Mouse (Mus musculus) forelimb bud, embryonic 11.5 days (tissue): ENCODE results near the gene Gatb.

Experiments used
- DNase-seq: peaks from one replicate; pipeline ENCODE4 v3.0.0-alpha.2; 2012; ENCODE audit warnings: low read depth, low spot score

Gene Gatb

GRCm38 (mm10) chr3:85652727-85653665 lies 79.1 kb downstream of the Gatb start:
- DNase-seq = no peak

- no peak for DNase-seq
Observed at GRCm38 (mm10) chr3:85655538-85655937, 81.6 kb downstream of the Gatb start.

GRCm38 (mm10) chr3:85659681-85660080 lies 85.8 kb downstream of the Gatb start:
- no peak for DNase-seq

GRCm38 (mm10) chr3:85661926-85662813 lies 88.3 kb downstream of the Gatb start:
- DNase-seq = no peak

GRCm38 (mm10) chr3:85663826-85664225 lies 89.9 kb downstream of the Gatb start:
- no peak for DNase-seq

- no peak for DNase-seq
Observed at GRCm38 (mm10) chr3:85664591-85665171, 90.8 kb downstream of the Gatb start.

GRCm38 (mm10) chr3:85666166-85666565 lies 92.2 kb downstream of the Gatb start:
- DNase-seq = no peak

- DNase-seq = no peak
Observed at GRCm38 (mm10) chr3:85666736-85667135, 92.8 kb downstream of the Gatb start.

GRCm38 (mm10) chr3:85667683-85668082 lies 93.8 kb downstream of the Gatb start:
- no peak for DNase-seq

- DNase-seq = no peak
Observed at GRCm38 (mm10) chr3:85669844-85670243, 95.9 kb downstream of the Gatb start.

GRCm38 (mm10) chr3:85677133-85677532 lies 103.2 kb downstream of the Gatb start:
- no peak for DNase-seq

- no peak for DNase-seq
Observed at GRCm38 (mm10) chr3:85677952-85678351, 104.0 kb downstream of the Gatb start.

- DNase-seq = no peak
Observed at GRCm38 (mm10) chr3:85679312-85679933, 105.5 kb downstream of the Gatb start.

- no peak for DNase-seq
Observed at GRCm38 (mm10) chr3:85679960-85680359, 106.0 kb downstream of the Gatb start.

GRCm38 (mm10) chr3:85681136-85681535 lies 107.2 kb downstream of the Gatb start:
- no peak for DNase-seq

GRCm38 (mm10) chr3:85683618-85684017 lies 109.7 kb downstream of the Gatb start:
- DNase-seq = no peak

- DNase-seq = no peak
Observed at GRCm38 (mm10) chr3:85685271-85685670, 111.4 kb downstream of the Gatb start.

GRCm38 (mm10) chr3:85688341-85688740 lies 114.4 kb downstream of the Gatb start:
- DNase-seq = no peak

GRCm38 (mm10) chr3:85691134-85691533 lies 117.2 kb downstream of the Gatb start:
- no peak for DNase-seq

GRCm38 (mm10) chr3:85693013-85693412 lies 119.1 kb downstream of the Gatb start:
- DNase-seq = no peak

- DNase-seq = no peak
Observed at GRCm38 (mm10) chr3:85695056-85695455, 121.1 kb downstream of the Gatb start.

- DNase-seq = no peak
Observed at GRCm38 (mm10) chr3:85698496-85698895, 124.6 kb downstream of the Gatb start.
